Mouse (Mus musculus) limb, embryonic 13.5 days (tissue): Measurements from ENCODE around the gene Gabpb2. TPM values are rescaled to one million over a fixed set of nuclear protein-coding genes. Genes with fewer than 3 reads are reported as not detected.
A peak's percentile ranks its signal among the peaks of the same experiment; 100 is the strongest.

ENCODE experiments used
- ATAC-seq: fragments of 200-750 bp; cut with Nextera tagmentation; 2 replicates; pipeline ENCODE4 v1.8.0; 2017; ENCODE audit warnings: low read depth, moderate number of reproducible peaks, moderate TSS enrichment; ENCODE audit not compliant: low FRiP score
- H3K27ac ChIP-seq: fragments of 300-500 bp; sonication (generic); 2 replicates; pipeline ENCODE4 v1.5.1; 2015; ENCODE audit warnings: inconsistent platforms, mild to moderate bottlenecking, moderate library complexity
- H3K27me3 ChIP-seq: fragments of 300-500 bp; sonication (generic); 2 replicates; pipeline ENCODE4 v1.6.1; 2015; ENCODE audit warnings: mild to moderate bottlenecking, inconsistent platforms
- H3K36me3 ChIP-seq: fragments of 300-500 bp; sonication (generic); 2 replicates; pipeline ENCODE4 v1.6.1; 2015; ENCODE audit warnings: inconsistent platforms, mild to moderate bottlenecking, moderate library complexity
- H3K4me1 ChIP-seq: fragments of 300-500 bp; sonication (generic); 2 replicates; pipeline ENCODE4 v1.6.1; 2015; ENCODE audit warnings: inconsistent platforms
- H3K4me2 ChIP-seq: fragments of 300-500 bp; sonication (generic); replicated peaks from 2 replicates; pipeline ENCODE4 v1.6.1; 2015; ENCODE audit warnings: inconsistent platforms, mild to moderate bottlenecking, moderate library complexity
- H3K4me3 ChIP-seq: fragments of 300-500 bp; sonication (generic); 2 replicates; pipeline ENCODE4 v1.5.1; 2015; ENCODE audit warnings: moderate library complexity, mild to moderate bottlenecking, inconsistent platforms
- H3K9ac ChIP-seq: fragments of 300-500 bp; sonication (generic); 2 replicates; pipeline ENCODE4 v1.6.1; 2015; ENCODE audit warnings: mild to moderate bottlenecking, inconsistent platforms
- H3K9me3 ChIP-seq: fragments of 300-500 bp; sonication (generic); 2 replicates; pipeline ENCODE4 v1.6.1; 2016; ENCODE audit warnings: inconsistent platforms
- WGBS: fragments of 180-500 bp; shearing (Covaris S2); methylation state at CpG from one replicate; pipeline ENCODE4 v1.1.7; 2015; 5-methylcytosine and 5-hydroxymethylcytosine counted together
- polyA plus RNA-seq: library from polyadenylated mRNA; unstranded; fragments of >200 nt; fragmentation: Nextera tagmentation; extraction: Ambion mirVana; gene quantifications from 2 replicates; pipeline ENCODE4 v1.2.1, GENCODE M21; 2015

The Gabpb2 gene
- polyA plus RNA-seq, 1 experiment from 2014 or later: 12.5 TPM

DNA sequence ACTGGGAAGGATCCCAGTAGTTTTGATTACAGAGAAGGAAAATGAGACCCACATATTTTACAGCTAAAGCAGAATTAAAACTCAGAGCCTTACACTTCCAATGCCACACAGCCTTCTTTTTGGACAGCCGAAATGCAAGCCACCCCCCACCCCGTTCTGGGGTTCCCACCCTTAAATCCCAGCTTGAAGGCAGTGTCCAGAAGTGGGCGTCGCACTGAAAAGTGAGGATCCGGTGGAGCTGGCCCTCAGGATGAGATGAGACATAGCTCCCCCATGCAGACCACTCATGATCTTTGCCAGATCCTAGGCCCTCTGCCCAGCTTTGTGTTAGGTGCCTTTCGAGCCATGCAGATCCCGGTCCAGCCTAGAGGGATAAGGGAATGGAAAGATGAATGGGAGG lies 23.8 kb upstream of the Gabpb2 start, which contains the start of gene Gm128:
Gene Gm128, minus strand, starts transcription at position 101 of the 400 bp plus-strand sequence.
- Histone ChIP-seq H3K9me3 (no peaks in the 10 kb centered on the region), H3K36me3 (peaks cover 25% of the 10 kb centered on the region), H3K4me2 (peak within 1 kb of the TSS; percentile 46), H3K9ac (peak within 1 kb of the TSS; percentile 21), H3K4me3 (peak within 1 kb of the TSS; percentile 7; the same call in 1 of the 2 replicates), H3K27ac (no peak within 1 kb of the TSS), H3K4me1 (peaks cover 8% of the 10 kb centered on the region; the same call in 1 of the 2 replicates), H3K27me3 (no peaks in the 10 kb centered on the region)
- ATAC-seq: no peak
- WGBS: 83% methylated on average over 7 of the region's 7 CpGs

DNA sequence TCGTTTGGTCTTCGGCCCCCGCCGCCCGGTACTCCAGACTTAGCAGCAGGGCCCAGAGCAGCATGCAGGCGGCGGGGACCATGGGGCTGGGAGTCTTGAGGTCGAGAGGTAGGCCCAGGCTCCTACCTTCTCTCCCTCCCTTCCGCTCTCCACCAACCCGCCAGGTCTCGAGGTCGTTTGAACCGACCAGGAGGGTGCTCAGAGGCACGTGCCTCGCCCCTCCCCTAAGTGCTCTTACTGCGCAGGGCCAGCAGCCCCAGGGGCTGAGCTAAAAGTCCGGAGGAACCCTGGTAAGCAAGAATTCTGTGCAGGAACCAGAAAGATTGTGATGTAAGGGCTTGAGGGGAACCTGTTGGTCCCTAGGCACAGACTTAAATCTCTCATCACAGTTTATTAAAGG lies 23.2 kb upstream of the Gabpb2 start:
- Histone ChIP-seq H3K36me3 (peaks cover 31% of the 10 kb centered on the region), H3K9ac (peak overlapping the region; percentile 21), H3K27ac (no peak overlapping the region), H3K9me3 (no peaks in the 10 kb centered on the region), H3K4me2 (peak overlapping the region; percentile 46), H3K4me1 (peaks cover 8% of the 10 kb centered on the region; the same call in 1 of the 2 replicates), H3K27me3 (no peaks in the 10 kb centered on the region), H3K4me3 (peak overlapping the region; percentile 7; the same call in 1 of the 2 replicates)
- WGBS: 28% methylated on average over 16 of the region's 17 CpGs
- 0 out of 2 replicates have a peak, but pooled peaks have one; percentile 8 for ATAC-seq

- WGBS: 86% methylated on average over 12 of the region's 12 CpGs
- Histone ChIP-seq H3K36me3 (peaks cover 34% of the 10 kb centered on the region), H3K9ac (no peak overlapping the region), H3K4me1 (peaks cover 8% of the 10 kb centered on the region; the same call in 1 of the 2 replicates), H3K4me2 (no peak overlapping the region), H3K9me3 (no peaks in the 10 kb centered on the region), H3K4me3 (no peak overlapping the region), H3K27ac (no peak overlapping the region), H3K27me3 (no peaks in the 10 kb centered on the region)
- ATAC-seq: no peak
These were observed 22.3 kb upstream of the Gabpb2 start for GRCm38 (mm10) chr3:95239971-95240370.

DNA sequence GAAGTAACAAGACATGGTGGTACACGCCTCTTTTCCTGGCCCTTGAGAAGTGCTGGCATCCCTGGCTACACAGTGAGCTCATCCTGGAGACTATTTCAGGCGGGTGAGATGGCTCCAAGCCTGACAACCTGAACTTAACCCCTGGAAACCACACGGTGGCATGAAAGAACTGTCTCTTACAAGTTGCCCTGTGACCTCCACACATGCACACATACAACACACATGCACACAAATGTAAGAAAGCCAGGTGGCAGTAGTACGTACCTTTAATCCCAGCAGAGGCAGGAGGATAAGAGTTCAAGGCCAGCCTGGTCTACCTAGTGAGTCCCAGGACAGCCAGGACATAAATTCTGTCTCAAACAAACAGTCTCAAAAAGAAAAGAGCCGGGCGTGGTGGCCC lies 21.3 kb upstream of the Gabpb2 start:
- no peak for ATAC-seq
- Histone ChIP-seq H3K4me1 (peaks cover 8% of the 10 kb centered on the region; the same call in 1 of the 2 replicates), H3K9ac (no peak overlapping the region), H3K27me3 (no peaks in the 10 kb centered on the region), H3K27ac (no peak overlapping the region), H3K36me3 (peaks cover 44% of the 10 kb centered on the region), H3K4me3 (no peak overlapping the region), H3K4me2 (no peak overlapping the region), H3K9me3 (no peaks in the 10 kb centered on the region)
- WGBS: 86% methylated on average over 6 of the region's 6 CpGs

GRCm38 (mm10) chr3:95237541-95238099 lies 19.9 kb upstream of the Gabpb2 start:
- no peak overlapping the region for H3K27ac ChIP-seq
- H3K4me1 ChIP-seq: peaks cover 8% of the 10 kb centered on the region; the same call in 1 of the 2 replicates
- peaks cover 58% of the 10 kb centered on the region for H3K36me3 ChIP-seq
- no peak for ATAC-seq
- no peaks in the 10 kb centered on the region for H3K27me3 ChIP-seq
- no peak overlapping the region for H3K9ac ChIP-seq
- no peak overlapping the region for H3K4me2 ChIP-seq
- WGBS: 91% methylated on average over 8 of the region's 8 CpGs
- H3K4me3 ChIP-seq: no peak overlapping the region
- H3K9me3 ChIP-seq: no peaks in the 10 kb centered on the region

GRCm38 (mm10) chr3:95235386-95236301 lies 17.9 kb upstream of the Gabpb2 start:
- Histone ChIP-seq H3K27me3 (no peaks in the 10 kb centered on the region), H3K27ac (no peak overlapping the region), H3K9ac (no peak overlapping the region), H3K4me3 (no peak overlapping the region), H3K4me1 (peaks cover 15% of the 10 kb centered on the region), H3K36me3 (peaks cover 75% of the 10 kb centered on the region), H3K9me3 (no peaks in the 10 kb centered on the region), H3K4me2 (no peak overlapping the region)
- ATAC-seq: no peak
- 75% methylated on average over 23 of the region's 23 CpGs for WGBS

- H3K36me3 ChIP-seq: peaks cover 75% of the 10 kb centered on the region
- 90% methylated on average over 16 of the region's 16 CpGs for WGBS
- no peaks in the 10 kb centered on the region for H3K9me3 ChIP-seq
- no peak overlapping the region for H3K4me2 ChIP-seq
- no peak overlapping the region for H3K4me3 ChIP-seq
- no peaks in the 10 kb centered on the region for H3K27me3 ChIP-seq
- peaks cover 21% of the 10 kb centered on the region for H3K4me1 ChIP-seq
- no peak for ATAC-seq
- no peak overlapping the region for H3K9ac ChIP-seq
- H3K27ac ChIP-seq: no peak overlapping the region
These were observed 15.7 kb upstream of the Gabpb2 start for GRCm38 (mm10) chr3:95233303-95233980.

DNA sequence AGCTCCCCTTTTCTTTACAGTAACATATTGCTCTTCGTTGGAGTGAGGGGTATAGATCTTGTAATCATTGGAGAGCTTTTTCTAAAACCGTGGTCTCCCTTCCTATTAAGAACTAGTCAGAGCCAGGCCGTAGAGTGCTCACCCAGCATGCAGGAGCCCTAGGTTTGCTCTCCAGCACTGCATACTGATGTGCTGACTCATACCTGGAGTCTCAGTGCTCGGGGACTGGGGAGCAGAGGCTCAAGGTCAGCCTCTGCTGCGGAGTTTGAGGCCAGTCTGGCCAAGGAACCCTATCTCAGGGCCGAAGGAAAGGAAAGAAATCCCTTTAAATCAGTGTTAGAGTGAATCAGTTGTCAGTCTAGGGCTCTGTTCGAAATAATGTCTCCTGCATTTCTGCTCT lies 15.1 kb upstream of the Gabpb2 start:
- H3K36me3 ChIP-seq: peaks cover 68% of the 10 kb centered on the region
- no peak overlapping the region for H3K4me3 ChIP-seq
- H3K4me1 ChIP-seq: peaks cover 21% of the 10 kb centered on the region
- no peak for ATAC-seq
- WGBS: 84% methylated on average over 7 of the region's 7 CpGs
- no peak overlapping the region for H3K9ac ChIP-seq
- H3K27ac ChIP-seq: no peak overlapping the region
- H3K27me3 ChIP-seq: no peaks in the 10 kb centered on the region
- no peaks in the 10 kb centered on the region for H3K9me3 ChIP-seq
- no peak overlapping the region for H3K4me2 ChIP-seq

DNA sequence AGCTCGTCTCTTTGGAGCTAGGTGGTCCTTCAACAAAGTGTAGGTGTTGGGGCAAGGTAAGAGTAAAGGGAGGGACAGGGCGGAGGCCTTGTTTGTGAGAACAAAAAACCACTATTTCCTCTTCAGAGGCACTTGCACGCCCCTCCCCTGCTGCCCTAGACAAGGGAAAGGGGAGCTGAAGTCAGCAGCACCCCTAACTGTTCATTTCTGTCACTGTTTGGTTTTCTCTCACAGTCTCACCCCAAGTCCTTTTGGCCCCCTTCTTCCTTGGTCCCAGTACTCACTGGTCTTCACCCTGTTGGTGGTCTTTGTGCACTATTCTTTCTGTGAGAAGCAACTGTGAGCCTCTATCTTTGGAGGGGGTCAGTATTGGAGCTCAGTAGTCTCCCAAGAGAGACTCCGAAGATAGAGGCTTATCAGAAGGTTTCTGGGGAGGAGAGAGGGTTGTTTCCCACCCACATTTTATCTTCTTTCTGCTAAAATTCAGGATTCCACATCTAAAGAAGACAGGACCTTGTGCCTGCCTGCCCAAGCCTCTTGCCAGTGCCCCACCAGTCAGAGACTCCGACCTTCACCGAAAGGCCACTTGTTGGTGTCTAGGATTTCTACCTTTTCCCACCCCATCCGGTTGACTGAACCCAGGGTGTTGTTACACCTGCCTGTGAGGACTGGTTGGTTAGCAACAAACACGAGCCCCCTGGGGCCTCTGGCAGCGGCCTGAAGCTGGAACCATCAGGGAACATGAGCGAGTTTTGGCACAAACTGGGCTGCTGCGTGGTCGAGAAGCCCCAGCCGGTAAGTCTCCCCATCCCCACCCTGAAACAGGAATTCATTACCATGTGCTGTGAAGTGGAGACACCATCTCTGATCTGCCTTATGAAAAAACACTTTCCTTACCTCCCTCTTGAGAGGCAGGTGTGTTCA lies 13.8 kb upstream of the Gabpb2 start, which contains the start of gene Mllt11:
Gene Mllt11, minus strand, starts transcription at position 874 of the 924 bp plus-strand sequence.
- WGBS: 77% methylated on average over 13 of the region's 13 CpGs
- Histone ChIP-seq H3K4me1 (peaks cover 31% of the 10 kb centered on the region), H3K27me3 (no peaks in the 10 kb centered on the region), H3K9me3 (no peaks in the 10 kb centered on the region), H3K36me3 (peaks cover 57% of the 10 kb centered on the region), H3K4me2 (peak within 1 kb of the TSS; percentile 93), H3K9ac (peak within 1 kb of the TSS; percentile 91; the same call in 1 of the 2 replicates), H3K27ac (0 out of 2 replicates have a peak within 1 kb of the TSS, but pooled peaks have one; percentile 96), H3K4me3 (peak within 1 kb of the TSS; percentile 85)
- ATAC-seq: no peak

DNA sequence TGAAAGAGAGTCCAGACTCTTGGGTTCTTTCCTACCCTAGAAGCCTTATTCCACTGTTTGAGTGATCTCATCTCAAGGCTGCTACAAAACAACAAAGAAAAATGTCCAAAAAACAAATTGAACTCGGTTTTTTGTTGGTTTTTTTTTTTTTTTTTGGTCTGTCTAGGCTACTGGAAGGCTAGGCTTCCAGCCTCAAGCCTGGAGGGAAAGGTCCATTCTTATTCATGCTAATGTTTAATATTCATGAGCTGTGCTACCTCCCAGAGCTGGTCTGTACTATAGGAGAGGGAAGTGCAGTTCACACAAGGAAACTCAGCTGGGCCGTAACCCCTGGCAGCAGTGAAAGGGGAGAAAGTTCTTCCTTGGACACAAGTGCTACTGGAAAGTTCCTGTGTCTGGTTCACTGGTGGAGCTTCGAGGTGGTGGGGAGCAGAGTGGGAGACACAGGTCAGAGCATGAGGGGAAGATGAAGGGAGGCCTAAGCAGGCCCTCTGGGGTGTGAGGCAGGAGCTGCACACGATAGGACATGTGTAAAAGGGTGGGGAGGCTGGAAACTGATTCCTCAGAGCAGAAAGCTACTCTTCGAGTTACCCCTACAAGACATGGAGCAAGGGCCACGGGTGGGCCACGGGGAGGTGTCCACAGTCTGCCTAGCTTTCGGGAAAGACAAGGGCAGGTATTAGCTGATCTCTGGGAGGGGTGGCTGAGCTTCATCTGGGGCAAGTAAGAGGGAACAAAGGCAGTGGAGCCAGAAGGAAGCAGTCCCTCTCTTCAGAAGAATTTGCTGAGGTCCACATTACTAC lies 13.0 kb upstream of the Gabpb2 start:
- WGBS: 55% methylated on average over 8 of the region's 8 CpGs
- Histone ChIP-seq H3K27ac (peak overlapping the region; percentile 96), H3K4me3 (peak overlapping the region; percentile 85), H3K4me2 (peak overlapping the region; percentile 93), H3K9ac (peak overlapping the region; percentile 91), H3K27me3 (no peaks in the 10 kb centered on the region), H3K36me3 (peaks cover 50% of the 10 kb centered on the region), H3K4me1 (peaks cover 35% of the 10 kb centered on the region), H3K9me3 (no peaks in the 10 kb centered on the region)
- ATAC-seq: no peak
